Mouse (Mus musculus) common myeloid progenitor, adult 5-6 weeks (primary cell): ENCODE results near the gene Dab2. TPM values are rescaled to one million over a fixed set of nuclear protein-coding genes. Genes with fewer than 3 reads are reported as not detected.

Experiments used
- ATAC-seq: replicated peaks from 2 replicates; pipeline ENCODE4 v1.8.0; 2016; ENCODE audit warnings: low read depth, mild to moderate bottlenecking, moderate TSS enrichment, inconsistent platforms; ENCODE audit not compliant: poor library complexity, severe bottlenecking
- total RNA-seq: library from RNA; stranded (forward); fragments of 200-1000, 187-1606 nt; gene quantifications from 2 replicates; pipeline ENCODE4 v1.2.3, GENCODE M21; 2017

The Dab2 gene
- total RNA-seq: 0.59 TPM in 1 of 2 replicates, not detected in the other

DNA sequence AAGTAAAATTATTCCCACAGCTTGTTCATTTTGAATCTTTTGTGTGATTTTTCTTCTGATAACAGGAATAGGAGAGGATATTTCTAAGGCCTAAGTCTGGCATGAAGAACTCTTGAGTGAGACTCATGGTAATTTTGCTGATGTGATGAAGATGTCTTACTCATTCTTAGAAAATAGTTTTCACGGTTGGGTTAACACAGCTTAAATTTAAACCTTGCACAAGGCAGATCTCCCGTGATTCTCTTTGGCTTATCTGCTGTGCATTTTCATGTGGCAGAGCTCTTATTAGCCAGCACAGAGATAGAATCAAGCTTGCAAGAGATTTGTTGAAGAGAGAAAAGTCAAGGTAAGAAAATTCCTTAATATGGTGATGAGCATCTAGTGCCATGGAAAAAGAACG, at the start of gene Dab2:
Gene Dab2, plus strand, starts transcription at position 235 of the 400 bp plus-strand sequence.
- no peak for ATAC-seq

DNA sequence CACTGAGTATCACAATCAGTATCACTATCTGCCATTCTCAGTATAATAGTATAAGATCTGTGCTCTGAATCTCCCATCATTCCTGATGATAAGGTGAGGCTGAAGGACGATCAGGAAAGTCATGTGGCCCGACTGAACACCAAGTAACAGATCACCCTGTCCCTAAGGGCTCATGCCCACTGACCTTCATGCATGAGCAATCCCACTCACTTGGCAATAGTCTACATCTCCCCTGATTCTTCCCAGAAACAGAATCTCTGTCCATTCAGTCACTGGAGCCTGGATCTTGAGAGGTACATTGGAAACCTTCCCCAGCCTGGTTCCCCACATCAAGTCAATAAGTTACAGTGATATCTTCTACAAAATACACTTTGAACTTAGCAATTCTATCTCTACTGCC, 46.1 kb upstream of the Dab2 start:
- no peak for ATAC-seq

DNA sequence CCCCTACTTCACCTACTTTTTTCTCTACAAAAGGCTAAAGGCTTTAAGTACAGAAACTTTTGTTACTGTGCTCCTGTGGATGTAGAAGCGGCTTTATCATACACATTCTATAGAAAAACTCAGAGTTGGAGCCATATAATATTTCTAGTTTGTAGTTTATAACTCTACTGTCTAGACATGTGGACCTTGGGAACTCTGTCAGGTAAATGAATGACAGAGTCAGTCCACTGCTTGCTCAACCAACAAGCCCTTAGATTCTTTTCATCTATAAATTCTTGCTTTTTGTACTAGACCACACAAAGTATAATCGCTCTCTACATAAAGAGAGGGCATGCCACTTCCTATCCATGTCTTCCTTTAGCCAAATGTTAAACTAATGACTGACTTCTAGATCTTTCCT, 45.2 kb upstream of the Dab2 start:
- no peak for ATAC-seq

DNA sequence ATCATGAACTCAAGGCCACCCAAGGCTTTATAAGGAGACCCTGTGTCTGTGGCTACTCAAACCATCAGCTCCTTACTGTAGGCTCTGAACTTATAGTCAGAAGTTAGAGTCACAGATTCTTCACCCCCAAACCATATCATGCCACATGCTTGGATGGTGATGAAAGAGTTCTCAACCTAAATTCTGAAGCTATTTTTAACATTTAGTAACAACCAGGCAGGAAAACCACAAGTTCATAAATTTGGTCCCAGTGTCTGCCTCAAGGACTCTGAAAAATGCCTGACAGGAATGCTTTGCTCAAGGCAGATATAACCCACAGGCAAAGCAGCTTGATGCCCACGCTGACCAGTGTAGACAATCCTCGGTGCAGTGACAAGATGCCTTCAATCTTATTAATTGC, 42.5 kb upstream of the Dab2 start:
- peak; percentile 77 for ATAC-seq

DNA sequence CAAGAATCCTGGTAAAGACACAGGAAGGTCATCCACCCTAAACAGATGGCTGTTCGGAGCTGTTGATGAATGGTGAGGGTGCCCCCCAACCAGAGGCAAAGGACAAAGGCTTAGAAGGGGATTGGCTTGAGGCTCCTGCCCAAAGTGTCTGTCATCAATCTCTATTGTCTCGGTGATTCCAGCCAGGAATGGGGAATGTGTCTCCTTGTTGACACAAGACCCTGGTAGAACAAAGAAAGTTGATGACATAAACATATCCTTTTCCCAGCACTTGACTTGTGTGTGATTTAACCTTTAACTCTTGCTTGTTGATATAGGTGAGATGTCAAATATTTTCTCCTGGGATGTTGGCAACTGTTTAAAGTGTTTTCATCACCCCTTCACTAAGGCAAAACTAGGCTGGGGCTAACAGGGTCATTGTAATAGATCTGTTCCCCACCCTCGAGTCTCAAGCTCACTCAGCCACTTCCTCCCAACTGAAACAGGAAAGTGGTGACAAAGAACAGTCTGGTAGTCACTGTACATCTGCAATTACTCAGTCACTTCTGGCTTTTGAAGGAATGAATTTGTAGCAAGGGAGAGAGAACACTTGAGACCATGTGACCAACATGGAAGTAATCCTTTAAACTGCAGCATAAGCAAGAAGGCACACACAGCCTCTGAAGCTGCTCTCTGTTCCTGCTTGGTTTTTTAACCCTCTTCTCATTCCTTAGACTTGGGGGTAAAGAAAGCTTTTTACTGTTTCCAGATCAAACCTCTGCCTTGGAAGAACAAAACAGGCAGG, 39.4 kb upstream of the Dab2 start:
- ATAC-seq: peak; percentile 82

DNA sequence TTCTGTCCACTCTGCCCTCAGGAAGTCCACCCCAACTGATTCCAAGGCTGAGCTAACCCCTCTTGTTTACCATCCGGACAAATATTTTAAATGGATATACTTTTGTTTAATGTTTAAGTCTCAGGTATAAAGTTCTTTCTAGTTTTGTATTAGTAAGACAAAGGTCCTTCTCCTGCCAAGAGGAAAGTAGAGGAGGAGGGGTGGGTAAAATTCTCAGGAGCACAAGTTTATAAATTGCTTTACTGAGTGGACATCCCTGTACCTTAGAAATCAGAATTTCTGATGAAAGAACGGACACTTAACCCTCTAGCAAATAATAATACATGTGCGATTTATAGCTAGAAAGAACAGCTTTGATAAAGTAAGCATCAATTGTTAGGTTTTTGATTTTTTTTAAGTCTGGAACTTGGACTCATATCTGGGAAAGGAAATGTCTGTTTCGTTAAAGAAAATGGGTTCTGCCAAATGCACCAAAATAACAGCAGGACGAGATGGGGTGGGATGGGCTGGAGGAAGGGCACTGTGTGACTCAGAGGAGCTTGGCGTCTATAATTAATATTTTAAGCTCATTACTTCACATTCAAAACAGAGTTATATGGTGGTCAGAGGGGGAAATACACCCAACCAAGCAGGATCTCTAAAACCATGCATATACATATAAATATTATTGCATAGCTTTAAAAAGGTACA, 38.7 kb upstream of the Dab2 start:
- no peak for ATAC-seq

DNA sequence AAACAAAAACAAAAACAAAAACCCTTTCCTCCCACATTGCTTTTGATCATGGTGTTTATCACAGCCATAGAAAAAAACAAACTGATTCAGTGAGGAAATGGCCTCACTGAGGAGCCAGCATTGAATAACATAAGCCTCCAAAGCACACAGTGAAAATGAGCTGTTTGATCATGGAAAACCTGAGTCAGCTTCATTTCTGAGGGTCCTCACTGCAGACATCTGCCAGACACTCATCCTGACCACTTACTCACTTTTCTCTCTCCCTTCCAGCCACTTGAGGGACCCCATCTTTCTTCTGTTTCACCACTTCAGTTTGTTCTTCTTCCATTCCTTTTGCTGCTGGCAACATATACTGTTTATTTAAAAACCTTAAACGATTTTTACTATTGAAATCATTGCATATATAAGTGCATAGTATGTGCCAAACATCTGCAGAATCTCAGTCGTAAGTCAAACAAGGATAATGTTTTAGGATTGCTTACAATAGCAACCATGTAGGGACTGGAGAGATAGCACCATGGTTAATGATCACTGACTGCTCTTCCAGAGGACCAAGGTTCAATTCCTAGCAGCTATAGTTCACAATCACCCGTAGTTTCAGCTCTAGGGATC, 32.3 kb upstream of the Dab2 start:
- no peak for ATAC-seq

DNA sequence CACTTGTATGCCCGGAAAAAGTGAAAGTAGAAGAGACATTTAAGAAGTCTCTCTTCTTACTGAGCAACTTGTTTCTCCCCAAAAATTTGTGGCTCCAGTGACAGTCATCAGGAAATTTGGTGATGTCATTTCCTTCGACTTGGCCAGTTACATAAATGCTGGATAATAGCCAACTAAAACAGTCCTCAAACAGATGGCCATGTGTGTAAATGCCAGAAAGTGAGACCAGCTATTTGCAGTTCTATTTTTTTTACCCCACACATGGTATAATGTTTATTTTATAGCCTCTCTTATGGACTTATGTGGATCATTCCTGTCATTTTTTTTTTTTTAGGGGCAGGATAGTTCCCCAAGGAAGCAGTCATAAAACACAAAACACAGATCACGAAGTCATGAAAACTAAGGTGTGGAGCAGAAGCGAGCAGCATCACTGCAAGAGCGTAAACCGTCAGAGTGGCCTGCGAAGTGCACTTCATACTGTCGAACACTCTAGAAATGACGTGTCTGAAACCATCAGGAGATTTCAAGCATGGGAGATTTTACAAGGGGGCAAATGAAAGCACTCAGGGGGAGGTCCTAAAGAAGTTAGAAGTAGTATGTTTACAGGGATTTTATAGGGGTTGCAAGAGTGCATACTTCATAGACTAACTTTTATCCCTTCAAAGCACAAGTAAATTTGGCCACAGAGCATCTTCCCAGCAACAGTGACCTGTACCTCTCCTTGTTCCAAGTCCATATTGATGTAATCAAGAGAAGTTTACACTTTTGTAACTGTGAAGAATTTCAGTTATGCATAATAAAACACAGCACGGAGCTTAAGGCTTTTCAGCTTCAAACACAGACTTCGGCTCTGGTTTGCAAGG, 20.8 kb upstream of the Dab2 start:
- ATAC-seq: peak; percentile 71; the same call in 1 of the 2 replicates

DNA sequence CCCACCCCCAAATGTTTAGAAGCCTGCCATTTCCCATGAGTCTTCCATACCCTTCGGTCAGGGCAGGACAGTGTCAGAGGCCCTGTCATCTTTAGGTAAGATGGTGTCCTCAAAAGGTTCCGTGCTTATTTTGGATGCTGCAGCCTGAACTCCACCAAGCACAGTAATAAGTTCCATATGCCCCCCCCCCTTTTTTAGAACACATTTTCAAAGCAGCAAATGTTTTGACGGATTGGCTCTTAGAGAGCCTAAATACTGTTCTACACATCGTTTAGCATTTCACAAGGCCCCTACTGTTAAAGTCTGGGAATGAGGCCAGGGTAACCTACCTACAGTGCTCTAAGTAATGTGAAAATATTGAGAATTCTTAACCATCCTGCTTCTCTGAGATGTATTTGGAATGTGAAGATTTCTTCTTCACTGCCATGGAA, 19.6 kb upstream of the Dab2 start:
- no peak for ATAC-seq

DNA sequence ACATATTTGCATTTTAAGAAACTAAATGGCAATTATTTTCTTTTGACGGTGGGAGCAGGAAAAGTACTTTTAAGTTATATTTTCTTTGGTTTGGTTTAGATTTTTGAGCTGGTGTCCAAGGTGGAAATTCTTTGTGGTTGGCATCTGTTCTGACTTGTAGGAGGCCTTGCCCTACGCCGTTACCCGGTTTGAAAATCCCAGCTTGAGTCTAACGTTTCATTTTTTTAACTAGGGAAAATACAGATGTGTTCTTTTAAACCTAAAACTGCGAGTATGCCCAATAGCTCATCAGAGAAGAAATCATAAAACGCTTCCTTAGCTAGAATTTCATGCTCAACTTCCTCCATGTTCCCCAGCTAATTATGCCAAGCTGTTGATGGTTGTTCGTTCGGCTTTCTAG, 16.3 kb upstream of the Dab2 start:
- ATAC-seq: no peak

DNA sequence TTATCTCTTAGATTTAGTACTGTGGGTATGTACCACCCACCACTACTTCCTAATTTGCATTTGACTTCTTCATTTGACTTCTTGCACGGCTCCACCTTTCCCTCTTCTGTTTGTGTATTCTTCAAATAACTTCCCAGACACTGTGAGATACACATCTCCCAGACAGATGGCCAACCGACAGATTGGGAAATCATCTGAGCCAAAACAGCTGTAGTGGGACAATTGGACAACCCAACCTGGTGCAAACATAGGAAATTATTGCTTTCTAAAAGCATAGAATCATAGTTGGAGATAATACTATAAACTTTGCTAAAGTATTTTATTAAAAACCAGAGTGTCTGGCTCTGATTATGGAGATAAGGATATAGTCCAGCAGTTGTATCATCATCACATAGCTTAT, 3.5 kb upstream of the Dab2 start:
- peak; percentile 52 for ATAC-seq

DNA sequence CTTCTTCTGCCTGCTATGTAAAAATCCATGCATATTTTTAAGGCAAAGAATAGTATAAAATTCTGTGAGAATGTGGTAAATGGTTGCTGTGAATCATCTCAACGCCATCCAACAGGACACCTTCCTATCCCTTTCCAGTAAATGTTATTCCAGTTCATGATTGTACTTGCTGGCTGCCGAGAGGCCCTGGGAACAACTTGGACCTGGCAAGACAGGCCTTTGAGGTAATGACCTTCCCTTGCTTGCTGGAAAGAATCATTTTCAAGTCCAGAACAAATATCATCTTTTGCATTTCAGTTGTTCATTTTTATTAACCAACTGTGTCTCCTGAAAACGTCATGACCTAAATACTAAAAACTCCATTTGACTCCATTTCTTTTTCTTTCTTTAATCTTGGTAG, 862 bp upstream of the Dab2 start:
- ATAC-seq: no peak

DNA sequence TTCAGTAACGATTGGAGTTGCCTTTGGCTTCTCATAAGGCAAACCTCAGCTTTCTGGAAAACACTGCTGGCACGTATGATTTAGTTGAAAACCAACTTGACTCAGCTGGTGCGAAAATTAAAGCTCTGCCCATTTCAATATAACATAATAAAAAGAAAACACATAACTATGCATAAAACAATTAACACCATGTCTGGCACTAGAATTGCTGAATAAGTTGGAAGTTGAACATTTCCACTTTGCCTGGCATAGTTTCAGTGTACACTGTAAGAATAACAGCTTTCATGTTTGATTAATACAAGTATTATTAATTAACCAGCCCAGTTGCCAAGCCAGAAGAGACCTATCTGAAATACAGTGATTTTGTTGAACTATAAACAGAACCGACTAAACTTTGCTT, 2.6 kb downstream of the Dab2 start:
- no peak for ATAC-seq

DNA sequence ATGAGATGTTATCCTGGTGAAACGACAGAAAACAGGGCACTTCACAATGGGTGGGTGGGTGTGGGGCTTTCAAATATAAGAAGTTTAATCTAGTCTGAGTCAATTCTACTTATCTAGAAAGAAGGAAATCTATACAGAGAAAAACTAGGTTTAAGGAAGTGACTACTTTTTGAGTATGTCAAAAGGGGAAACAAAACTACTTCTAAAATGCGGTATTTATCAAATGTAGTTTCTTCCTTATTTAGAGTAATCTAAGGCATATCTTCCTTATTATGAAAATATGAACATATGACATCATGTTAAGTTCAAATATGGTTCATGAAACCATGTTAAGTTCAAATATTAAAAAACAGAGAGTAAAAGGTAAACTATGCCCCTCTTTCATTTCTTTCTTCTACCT, 4.2 kb downstream of the Dab2 start:
- ATAC-seq: peak; percentile 76

DNA sequence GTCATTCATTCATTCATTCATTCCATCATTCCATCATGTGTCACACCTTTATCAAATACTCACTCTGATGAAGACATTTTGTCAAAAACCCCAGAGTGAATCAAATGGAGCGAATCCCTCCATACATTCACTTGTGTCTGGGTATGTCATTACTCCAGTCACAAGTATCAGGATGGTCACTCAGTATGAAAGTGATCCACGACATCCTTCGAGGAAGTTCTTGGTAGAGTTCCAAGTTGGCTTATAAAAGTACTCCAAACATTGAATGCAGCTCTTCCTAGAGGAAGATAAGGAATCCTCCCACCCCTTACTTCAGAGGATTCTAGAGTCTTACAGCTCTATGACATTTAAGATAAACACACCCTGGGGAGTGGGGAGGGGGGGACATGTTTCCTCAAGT, 10.0 kb downstream of the Dab2 start:
- no peak for ATAC-seq

DNA sequence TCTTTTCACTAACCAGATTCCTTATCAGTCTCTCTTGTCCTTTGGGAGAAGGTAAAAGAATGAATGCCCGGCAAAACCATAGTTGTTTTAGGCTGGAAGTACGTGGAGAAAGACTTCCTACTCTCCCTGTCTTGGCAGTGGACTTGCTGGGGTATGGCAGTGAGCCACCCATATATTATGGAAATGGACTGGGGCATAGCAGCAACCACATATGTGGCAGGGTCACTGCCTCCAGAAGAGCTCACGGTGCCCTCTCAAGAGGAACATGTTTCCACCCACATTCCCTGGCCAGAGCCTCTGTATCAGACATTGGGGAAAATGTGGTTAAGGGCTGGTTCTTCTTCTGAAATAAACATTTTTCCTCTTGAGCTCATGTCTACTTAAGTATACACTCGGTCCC, 10.8 kb downstream of the Dab2 start:
- no peak for ATAC-seq

DNA sequence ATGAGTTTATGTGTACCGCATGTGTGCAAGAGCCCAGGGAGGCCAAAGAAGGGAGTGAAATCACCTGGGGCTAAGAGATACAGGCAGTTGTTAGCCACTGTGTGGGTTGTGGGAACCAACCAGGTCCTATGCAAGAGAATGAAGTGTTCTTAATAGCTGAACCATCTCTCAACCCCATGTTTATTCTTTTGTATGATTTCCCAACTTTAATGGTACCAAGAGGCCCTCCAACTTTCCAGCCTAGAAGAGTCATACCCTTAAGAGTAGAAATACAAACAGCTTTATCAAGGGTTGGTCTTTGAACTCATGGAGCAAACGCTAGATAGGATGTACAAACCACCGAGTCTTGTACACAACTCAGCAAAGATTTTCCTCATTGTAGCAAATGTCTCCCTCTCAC, 12.8 kb downstream of the Dab2 start:
- ATAC-seq: no peak

DNA sequence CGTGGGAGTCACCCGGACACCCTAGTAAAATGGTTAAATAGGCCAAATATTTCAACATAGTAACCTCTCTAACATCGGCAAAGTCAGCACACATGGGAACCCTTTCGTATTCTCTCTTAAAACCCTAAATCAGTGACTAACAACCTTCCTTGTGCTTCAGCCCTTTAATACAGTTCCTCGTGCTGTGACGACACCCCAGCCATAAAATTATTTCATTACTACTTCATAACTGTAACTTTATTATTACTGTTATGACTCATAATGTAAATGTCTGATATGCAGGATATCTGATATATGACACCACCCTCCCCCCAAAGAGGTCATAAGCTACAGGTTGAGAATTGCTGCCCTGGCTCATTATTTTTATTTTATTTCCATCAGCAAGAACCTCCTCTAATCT, 19.8 kb downstream of the Dab2 start:
- no peak for ATAC-seq

DNA sequence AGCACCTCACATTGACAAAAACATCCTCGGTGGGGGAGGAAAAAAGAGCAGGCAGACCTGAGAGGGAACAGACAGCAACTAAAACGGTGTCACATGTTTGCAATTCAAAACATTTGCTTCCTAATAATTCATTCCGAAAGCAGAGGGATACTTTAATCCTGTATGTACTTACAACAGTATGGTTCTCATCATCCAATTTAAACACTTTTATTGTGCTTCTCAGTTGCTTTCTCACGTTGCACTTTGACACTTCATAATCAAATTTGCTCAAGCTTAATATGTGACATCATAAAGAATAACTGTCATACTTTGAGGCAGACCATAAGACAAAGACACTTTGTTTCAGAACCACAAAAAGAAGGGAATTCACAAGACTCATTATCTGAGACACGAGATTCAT, 20.9 kb downstream of the Dab2 start:
- ATAC-seq: no peak

DNA sequence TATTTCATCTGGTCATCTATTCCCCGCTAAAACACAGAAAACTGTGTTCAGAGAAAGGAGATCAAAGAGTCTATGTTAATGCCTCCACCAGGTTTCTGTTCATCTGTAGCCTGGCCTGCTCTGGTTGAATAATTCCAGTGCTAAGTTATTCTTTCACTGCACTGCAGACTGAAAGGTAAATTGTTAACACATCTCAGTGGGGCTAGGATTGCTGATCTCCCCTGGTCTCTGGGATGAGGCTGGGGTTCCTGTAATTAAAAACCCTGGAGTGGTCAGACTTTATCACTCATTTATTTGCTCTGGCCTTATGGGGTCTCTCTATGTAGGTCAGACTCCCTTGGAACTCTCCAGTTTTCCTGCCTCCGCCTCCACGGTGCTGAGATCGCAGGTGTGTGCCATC, 21.7 kb downstream of the Dab2 start:
- no peak for ATAC-seq
